Mouse (Mus musculus) neural tube, embryonic 11.5 days (tissue): ENCODE data around the gene Uqcrc2. TPM values are rescaled to one million over a fixed set of nuclear protein-coding genes. Genes with fewer than 3 reads are reported as not detected.

ENCODE experiments used
- ATAC-seq: fragments of 200-750 bp; cut with Nextera tagmentation; 2 replicates; pipeline ENCODE4 v1.8.0; 2017; ENCODE audit warnings: moderate number of reproducible peaks, mild to moderate bottlenecking, moderate TSS enrichment, moderate library complexity; ENCODE audit not compliant: insufficient read depth, low FRiP score, low TSS enrichment
- DNase-seq: peaks from one replicate; pipeline ENCODE4 v3.0.0-alpha.2; 2015; ENCODE audit warnings: low spot score
- H3K27ac ChIP-seq: fragments of 300-500 bp; sonication (generic); 2 replicates; pipeline ENCODE4 v1.5.1; 2014; ENCODE audit warnings: low read depth, mild to moderate bottlenecking, low read length
- H3K27me3 ChIP-seq: fragments of 300-500 bp; sonication (generic); 2 replicates; pipeline ENCODE4 v1.6.1; 2014; ENCODE audit warnings: mild to moderate bottlenecking, low read length, mixed read lengths; ENCODE audit not compliant: control insufficient read depth, insufficient read depth
- H3K36me3 ChIP-seq: fragments of 300-500 bp; sonication (generic); 2 replicates; pipeline ENCODE4 v1.6.1; 2014; ENCODE audit warnings: mild to moderate bottlenecking, low read length, moderate library complexity, mixed read lengths; ENCODE audit not compliant: control insufficient read depth, insufficient read depth
- H3K4me1 ChIP-seq: fragments of 300-500 bp; sonication (generic); 2 replicates; pipeline ENCODE4 v1.6.1; 2014; ENCODE audit warnings: low read length, mixed read lengths; ENCODE audit not compliant: control insufficient read depth, insufficient read depth
- H3K4me2 ChIP-seq: fragments of 300-500 bp; sonication (generic); 2 replicates; pipeline ENCODE4 v1.6.1; 2014; ENCODE audit warnings: low read depth, mild to moderate bottlenecking, moderate library complexity
- H3K4me3 ChIP-seq: fragments of 300-500 bp; sonication (generic); 2 replicates; pipeline ENCODE4 v1.5.1; 2014; ENCODE audit warnings: low read depth, low read length
- H3K9ac ChIP-seq: fragments of 300-500 bp; sonication (generic); 2 replicates; pipeline ENCODE4 v1.6.1; 2014; ENCODE audit warnings: mild to moderate bottlenecking, low read length
- H3K9me3 ChIP-seq: fragments of 300-500 bp; sonication (generic); 2 replicates; pipeline ENCODE4 v1.6.1; 2016; ENCODE audit warnings: low read length; ENCODE audit not compliant: control insufficient read depth
- WGBS: fragments of 180-500 bp; shearing (Covaris S2); extraction: QIAGEN DNeasy Blood & Tissue Kit; methylation state at CpG from one replicate; pipeline ENCODE4 v1.1.7; 2014; 5-methylcytosine and 5-hydroxymethylcytosine counted together
- polyA plus RNA-seq: library from polyadenylated mRNA; unstranded; fragments of >200 nt; fragmentation: Nextera tagmentation; extraction: Ambion mirVana; gene quantifications from 2 replicates; pipeline ENCODE4 v1.2.1, GENCODE M21; 2014

The Uqcrc2 gene
- polyA plus RNA-seq, 1 experiment from 2014 or later, result 197 TPM

GRCm38 (mm10) chr7:120677764-120678531 is 43.0 kb downstream of the Uqcrc2 start:
- DNase-seq, result peak; percentile 15
- WGBS, result 3% methylated on average over 33 of the region's 42 CpGs
- H3K9me3 ChIP-seq, result no peaks in the 10 kb centered on the region
- H3K27ac ChIP-seq, result peak overlapping the region; percentile 68; the same call in 1 of the 2 replicates
- peak overlapping the region; percentile 67 for H3K4me2 ChIP-seq
- ATAC-seq, result peak; percentile 71; the same call in 1 of the 2 replicates
- peak overlapping the region; percentile 92 for H3K9ac ChIP-seq
- no peaks in the 10 kb centered on the region for H3K36me3 ChIP-seq
- H3K4me3 ChIP-seq, result peak overlapping the region; percentile 88
- peaks cover 13% of the 10 kb centered on the region for H3K4me1 ChIP-seq
- H3K27me3 ChIP-seq, result no peaks in the 10 kb centered on the region

- Histone ChIP-seq H3K4me3 (peak overlapping the region; percentile 6; the same call in 1 of the 2 replicates), H3K4me1 (peaks cover 13% of the 10 kb centered on the region), H3K36me3 (no peaks in the 10 kb centered on the region), H3K27ac (no peak overlapping the region), H3K27me3 (no peaks in the 10 kb centered on the region), H3K9ac (no peak overlapping the region), H3K9me3 (no peaks in the 10 kb centered on the region), H3K4me2 (peak overlapping the region; percentile 67)
- no peak for DNase-seq
- 73% methylated on average over 8 of the region's 8 CpGs for WGBS
- ATAC-seq, result no peak
Observed at GRCm38 (mm10) chr7:120679023-120679422, 44.0 kb downstream of the Uqcrc2 start.

GRCm38 (mm10) chr7:120682002-120682401 is 47.0 kb downstream of the Uqcrc2 start:
- DNase-seq (no peak), ATAC-seq (no peak)
- H3K4me1 ChIP-seq, result peaks cover 9% of the 10 kb centered on the region; the same call in 1 of the 2 replicates
- no peak overlapping the region for H3K27ac ChIP-seq
- no peaks in the 10 kb centered on the region for H3K36me3 ChIP-seq
- H3K9me3 ChIP-seq, result no peaks in the 10 kb centered on the region
- no peak overlapping the region for H3K9ac ChIP-seq
- H3K4me2 ChIP-seq, result no peak overlapping the region
- no peak overlapping the region for H3K4me3 ChIP-seq
- WGBS, result 90% methylated on average over 4 of the region's 4 CpGs
- no peaks in the 10 kb centered on the region for H3K27me3 ChIP-seq

- ATAC-seq, result no peak
- H3K4me3 ChIP-seq, result no peak overlapping the region
- no peaks in the 10 kb centered on the region for H3K9me3 ChIP-seq
- WGBS, result 96% methylated on average over 2 of the region's 2 CpGs
- H3K27me3 ChIP-seq, result no peaks in the 10 kb centered on the region
- H3K27ac ChIP-seq, result no peak overlapping the region
- H3K4me1 ChIP-seq, result no peaks in the 10 kb centered on the region
- H3K36me3 ChIP-seq, result no peaks in the 10 kb centered on the region
- no peak overlapping the region for H3K4me2 ChIP-seq
- no peak for DNase-seq
- H3K9ac ChIP-seq, result no peak overlapping the region
Observed at GRCm38 (mm10) chr7:120684731-120685161, 49.8 kb downstream of the Uqcrc2 start.

GRCm38 (mm10) chr7:120685227-120685626 is 50.3 kb downstream of the Uqcrc2 start:
- no peak for DNase-seq

GRCm38 (mm10) chr7:120690634-120691033 is 55.7 kb downstream of the Uqcrc2 start:
- ATAC-seq, result no peak
- 72% methylated on average over 4 of the region's 4 CpGs for WGBS
- Histone ChIP-seq H3K9me3 (no peaks in the 10 kb centered on the region), H3K4me3 (no peak overlapping the region), H3K4me1 (no peaks in the 10 kb centered on the region), H3K4me2 (no peak overlapping the region), H3K36me3 (no peaks in the 10 kb centered on the region), H3K27ac (no peak overlapping the region), H3K27me3 (no peaks in the 10 kb centered on the region), H3K9ac (no peak overlapping the region)
- DNase-seq, result no peak

More at GRCm38 (mm10) chr7:120685227-120685626, 50.3 kb downstream of the Uqcrc2 start:
- no peaks in the 10 kb centered on the region for H3K27me3 ChIP-seq
- no peak overlapping the region for H3K4me3 ChIP-seq
- H3K27ac ChIP-seq, result no peak overlapping the region
- WGBS, result 94% methylated on average over 6 of the region's 6 CpGs
- H3K36me3 ChIP-seq, result no peaks in the 10 kb centered on the region
- no peak overlapping the region for H3K4me2 ChIP-seq
- no peaks in the 10 kb centered on the region for H3K9me3 ChIP-seq
- H3K9ac ChIP-seq, result no peak overlapping the region
- ATAC-seq, result no peak
- H3K4me1 ChIP-seq, result no peaks in the 10 kb centered on the region

GRCm38 (mm10) chr7:120693831-120694375 is 58.9 kb downstream of the Uqcrc2 start:
- no peaks in the 10 kb centered on the region for H3K9me3 ChIP-seq
- no peaks in the 10 kb centered on the region; the same call in 1 of the 2 replicates for H3K36me3 ChIP-seq
- H3K9ac ChIP-seq, result no peak overlapping the region
- no peak for ATAC-seq
- H3K27ac ChIP-seq, result no peak overlapping the region
- H3K27me3 ChIP-seq, result no peaks in the 10 kb centered on the region
- no peak overlapping the region for H3K4me3 ChIP-seq
- no peak overlapping the region for H3K4me2 ChIP-seq
- H3K4me1 ChIP-seq, result no peaks in the 10 kb centered on the region
- no peak for DNase-seq
- 93% methylated on average over 5 of the region's 5 CpGs for WGBS

GRCm38 (mm10) chr7:120695196-120695595 is 60.2 kb downstream of the Uqcrc2 start:
- Histone ChIP-seq H3K27me3 (no peaks in the 10 kb centered on the region), H3K9me3 (no peaks in the 10 kb centered on the region), H3K4me3 (no peak overlapping the region), H3K9ac (no peak overlapping the region), H3K4me2 (no peak overlapping the region), H3K36me3 (no peaks in the 10 kb centered on the region; the same call in 1 of the 2 replicates), H3K4me1 (no peaks in the 10 kb centered on the region), H3K27ac (no peak overlapping the region)
- 20% methylated on average over 6 of the region's 6 CpGs for WGBS
- DNase-seq (no peak), ATAC-seq (no peak)

- Histone ChIP-seq H3K9ac (no peak overlapping the region), H3K36me3 (no peaks in the 10 kb centered on the region; the same call in 1 of the 2 replicates), H3K4me1 (no peaks in the 10 kb centered on the region), H3K9me3 (no peaks in the 10 kb centered on the region), H3K4me3 (no peak overlapping the region), H3K27ac (no peak overlapping the region), H3K27me3 (no peaks in the 10 kb centered on the region), H3K4me2 (no peak overlapping the region)
- 65% methylated on average over 1 of the region's 1 CpGs for WGBS
- no peak for ATAC-seq
- DNase-seq, result no peak
Observed at GRCm38 (mm10) chr7:120695641-120696040, 60.7 kb downstream of the Uqcrc2 start.
